Mouse (Mus musculus) stomach, embryonic 14.5 days (tissue): ENCODE measurements at regions not wholly inside any gene's neighbourhood (a gene's known extent, or its start where the extent isn't known, plus 50 kb on each side); places are given as distances from the start of the nearest gene placed in this dataset.

Source experiments
- ATAC-seq: fragments of 200-750 bp; cut with Nextera tagmentation; 2 replicates; pipeline ENCODE4 v1.8.0; 2017; ENCODE audit warnings: low read depth, moderate TSS enrichment; ENCODE audit not compliant: insufficient number of reproducible peaks, insufficient read depth, low FRiP score
- H3K27ac ChIP-seq: fragments of 300-500 bp; sonication (generic); 2 replicates; pipeline ENCODE4 v1.5.1; 2014; ENCODE audit warnings: mild to moderate bottlenecking, low read length, moderate library complexity, mixed read lengths
- H3K27me3 ChIP-seq: fragments of 300-500 bp; sonication (generic); 2 replicates; pipeline ENCODE4 v1.6.1; 2014; ENCODE audit warnings: low read length, control low read depth, mixed read lengths; ENCODE audit not compliant: control insufficient read depth, insufficient read depth
- H3K36me3 ChIP-seq: fragments of 300-500 bp; sonication (generic); 2 replicates; pipeline ENCODE4 v1.6.1; 2014; ENCODE audit warnings: mild to moderate bottlenecking, control low read depth, low read length, moderate library complexity, mixed read lengths; ENCODE audit not compliant: control insufficient read depth, insufficient read depth
- H3K4me1 ChIP-seq: fragments of 300-500 bp; sonication (generic); 2 replicates; pipeline ENCODE4 v1.6.1; 2014; ENCODE audit warnings: low read length, control low read depth, mixed read lengths; ENCODE audit not compliant: control insufficient read depth, insufficient read depth
- H3K4me2 ChIP-seq: fragments of 300-500 bp; sonication (generic); replicated peaks from 2 replicates; pipeline ENCODE4 v1.6.1; 2014; ENCODE audit warnings: low read depth, low read length, control low read depth
- H3K4me3 ChIP-seq: fragments of 300-500 bp; sonication (generic); 2 replicates; pipeline ENCODE4 v1.5.1; 2014; ENCODE audit warnings: low read depth, low read length, control low read depth
- H3K9ac ChIP-seq: fragments of 300-500 bp; sonication (generic); replicated peaks from 2 replicates; pipeline ENCODE4 v1.6.1; 2014; ENCODE audit warnings: low read depth, mild to moderate bottlenecking, control low read depth, low read length, moderate library complexity, mixed read lengths
- H3K9me3 ChIP-seq: fragments of 300-500 bp; sonication (generic); 2 replicates; pipeline ENCODE4 v1.6.1; 2016; ENCODE audit warnings: low read depth, low read length, control low read depth; ENCODE audit not compliant: control insufficient read depth
- WGBS: fragments of 180-500 bp; shearing (Covaris S2); extraction: QIAGEN DNeasy Blood & Tissue Kit; methylation state at CpG from one replicate; pipeline ENCODE4 v1.1.7; 2014; 5-methylcytosine and 5-hydroxymethylcytosine counted together

DNA sequence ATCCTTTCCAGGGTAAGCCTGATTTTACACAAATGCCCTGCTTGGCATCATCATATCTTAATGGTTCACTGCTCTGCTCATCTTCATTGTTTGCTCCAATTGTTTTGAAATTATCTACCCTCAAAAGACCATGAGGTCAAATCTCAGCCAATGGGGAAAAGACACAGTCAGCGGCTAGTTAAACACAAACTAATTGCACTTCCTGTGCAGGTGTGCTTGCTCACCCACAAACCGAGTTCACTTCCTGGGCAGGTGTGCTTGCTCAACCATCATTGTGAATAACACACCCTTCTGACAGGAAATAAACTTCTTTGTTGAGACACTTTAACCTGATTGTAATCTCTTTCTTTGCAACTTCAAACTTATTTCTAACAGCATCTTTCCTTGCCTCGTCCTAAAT is 75.8 kb upstream of the Ngly1 start:
- 44% methylated on average over 3 of the region's 3 CpGs for WGBS
- no peak for ATAC-seq
- H3K27me3 ChIP-seq = no peaks in the 10 kb centered on the region
- H3K4me3 ChIP-seq = no peak overlapping the region
- H3K9me3 ChIP-seq = no peaks in the 10 kb centered on the region
- H3K36me3 ChIP-seq = no peaks in the 10 kb centered on the region
- H3K27ac ChIP-seq = no peak overlapping the region
- H3K9ac ChIP-seq = no peak overlapping the region
- no peaks in the 10 kb centered on the region for H3K4me1 ChIP-seq
- H3K4me2 ChIP-seq = no peak overlapping the region

- Histone ChIP-seq H3K9ac (no peak overlapping the region), H3K4me1 (no peaks in the 10 kb centered on the region), H3K27me3 (no peaks in the 10 kb centered on the region), H3K27ac (no peak overlapping the region), H3K36me3 (no peaks in the 10 kb centered on the region), H3K4me2 (no peak overlapping the region), H3K4me3 (no peak overlapping the region), H3K9me3 (no peaks in the 10 kb centered on the region)
- ATAC-seq = no peak
- WGBS = 89% methylated on average over 3 of the region's 3 CpGs
Observed at GRCm38 (mm10) chr14:16178227-16178626, 70.9 kb upstream of the Ngly1 start.

DNA sequence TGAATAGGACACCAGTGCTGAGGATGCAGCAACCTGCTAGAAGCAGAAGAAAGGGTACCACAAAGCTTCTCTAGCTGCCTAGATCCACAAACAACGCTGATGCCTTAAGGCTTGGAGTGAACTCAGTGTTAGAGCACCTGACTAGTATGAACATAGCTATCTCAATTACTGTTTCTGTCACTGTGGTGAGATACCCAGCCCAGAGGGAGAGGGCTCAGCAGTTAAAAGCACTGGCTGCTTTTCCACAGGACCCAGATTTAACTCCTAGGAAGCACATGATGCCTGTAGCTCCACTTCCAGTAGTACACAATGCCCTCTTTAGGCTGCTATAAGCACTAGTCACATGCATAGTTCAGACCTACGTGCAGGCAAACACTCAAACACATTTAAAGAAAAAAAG is 67.3 kb upstream of the Ngly1 start:
- WGBS = 77% methylated on average over 2 of the region's 2 CpGs
- ATAC-seq = no peak
- no peak overlapping the region for H3K27ac ChIP-seq
- H3K4me3 ChIP-seq = no peak overlapping the region
- H3K27me3 ChIP-seq = no peaks in the 10 kb centered on the region
- no peak overlapping the region for H3K4me2 ChIP-seq
- H3K36me3 ChIP-seq = no peaks in the 10 kb centered on the region
- H3K4me1 ChIP-seq = no peaks in the 10 kb centered on the region
- H3K9ac ChIP-seq = no peak overlapping the region
- H3K9me3 ChIP-seq = no peaks in the 10 kb centered on the region

GRCm38 (mm10) chr14:16185246-16185645 is 63.8 kb upstream of the Ngly1 start:
- H3K4me2 ChIP-seq = no peak overlapping the region
- H3K36me3 ChIP-seq = no peaks in the 10 kb centered on the region
- H3K9me3 ChIP-seq = no peaks in the 10 kb centered on the region
- H3K9ac ChIP-seq = no peak overlapping the region
- H3K4me1 ChIP-seq = no peaks in the 10 kb centered on the region
- no peaks in the 10 kb centered on the region for H3K27me3 ChIP-seq
- H3K27ac ChIP-seq = no peak overlapping the region
- no peak for ATAC-seq
- no peak overlapping the region for H3K4me3 ChIP-seq
